Mouse (Mus musculus) 3T3-L1 (cell line): ENCODE results near the gene Olfml2a.

Experiments used
- DNase-seq: peaks from one replicate; pipeline ENCODE4 v3.0.0-alpha.2; 2015; ENCODE audit warnings: low read depth, low spot score

The Olfml2a gene

GRCm38 (mm10) chr2:38931851-38932667 lies at the start of gene Olfml2a:
Gene Olfml2a, plus strand, starts transcription at chr2:38931978.
- DNase-seq, result no peak

GRCm38 (mm10) chr2:38902866-38903265 lies 28.9 kb upstream of the Olfml2a start:
- DNase-seq, result no peak

- DNase-seq, result peak; percentile 80
These were observed 27.5 kb upstream of the Olfml2a start for GRCm38 (mm10) chr2:38904290-38904689.

- DNase-seq, result peak; percentile 33
These were observed 25.7 kb upstream of the Olfml2a start for GRCm38 (mm10) chr2:38906097-38906496.

GRCm38 (mm10) chr2:38908604-38909003 lies 23.2 kb upstream of the Olfml2a start:
- no peak for DNase-seq

GRCm38 (mm10) chr2:38914517-38914916 lies 17.3 kb upstream of the Olfml2a start:
- DNase-seq, result no peak

- no peak for DNase-seq
These were observed 16.8 kb upstream of the Olfml2a start for GRCm38 (mm10) chr2:38914965-38915364.

- DNase-seq, result no peak
These were observed 14.7 kb upstream of the Olfml2a start for GRCm38 (mm10) chr2:38916947-38917691.

GRCm38 (mm10) chr2:38921374-38921773 lies 10.4 kb upstream of the Olfml2a start:
- peak; percentile 43 for DNase-seq

- DNase-seq, result no peak
These were observed 8.3 kb upstream of the Olfml2a start for GRCm38 (mm10) chr2:38923471-38923870.

GRCm38 (mm10) chr2:38923911-38924310 lies 7.9 kb upstream of the Olfml2a start:
- no peak for DNase-seq

GRCm38 (mm10) chr2:38924571-38924970 lies 7.2 kb upstream of the Olfml2a start:
- no peak for DNase-seq

GRCm38 (mm10) chr2:38925171-38926080 lies 6.4 kb upstream of the Olfml2a start:
- peak; percentile 43 for DNase-seq

GRCm38 (mm10) chr2:38926145-38926891 lies 5.5 kb upstream of the Olfml2a start:
- DNase-seq, result peak; percentile 98

GRCm38 (mm10) chr2:38927115-38927979 lies 4.4 kb upstream of the Olfml2a start, which contains the start of gene Nr6a1:
Gene Nr6a1, minus strand, starts transcription at chr2:38927688.
- peak; percentile 89 for DNase-seq

- no peak for DNase-seq
These were observed 1.5 kb upstream of the Olfml2a start for GRCm38 (mm10) chr2:38930269-38930668.

- DNase-seq, result peak; percentile 59
These were observed 2.2 kb downstream of the Olfml2a start for GRCm38 (mm10) chr2:38933931-38934330.

GRCm38 (mm10) chr2:38934936-38935335 lies 3.2 kb downstream of the Olfml2a start:
- peak; percentile 51 for DNase-seq

- DNase-seq, result no peak
These were observed 5.1 kb downstream of the Olfml2a start for GRCm38 (mm10) chr2:38936721-38937378.
